10 mouse cellular contexts compared by ENCODE assay signal in the genomic region with DNA sequence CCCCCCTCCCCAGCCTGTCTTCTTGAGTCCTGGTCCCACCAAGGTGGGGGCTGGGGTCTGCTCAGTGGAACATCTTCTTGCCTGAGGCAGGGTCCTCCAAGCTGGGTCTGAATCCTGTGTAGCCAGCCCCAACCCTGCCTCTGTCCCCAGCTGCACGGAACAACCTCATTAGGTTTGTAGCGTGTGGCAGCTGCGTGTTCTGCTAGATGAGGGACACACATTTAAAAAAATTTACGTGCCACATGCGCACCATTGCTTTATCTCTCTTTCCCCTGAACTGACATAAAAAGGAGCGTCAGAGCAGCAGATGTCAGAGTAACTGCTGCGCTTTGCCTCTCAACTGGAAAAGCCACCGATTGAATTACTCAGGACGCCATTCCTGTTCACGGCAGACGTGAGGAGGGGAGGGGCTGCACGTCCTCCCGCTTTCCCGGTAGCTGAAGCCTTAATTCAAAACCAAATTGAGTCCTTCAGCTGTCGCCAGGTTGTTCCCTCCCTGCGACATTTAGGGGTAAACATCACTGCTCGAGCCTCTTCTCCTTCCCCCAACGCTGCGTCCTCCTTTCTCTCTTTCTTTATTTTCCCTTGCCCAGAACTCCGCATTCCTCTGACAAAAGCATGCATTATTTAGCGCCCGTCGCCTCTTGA.
DNase-seq lines count a peak whose midpoint lies in the region; ATAC-seq and TF ChIP-seq lines count a peak whose summit lies in the region.
"Had no signal": no experiment of that assay in that cellular context is flagged by ENCODE, and none has a peak within 500 bp of the region (broad histone marks: within the 10 kb centered on the region; RNA-seq: fewer than 3 reads in every experiment).

No protein-coding gene starts in this region.

- WGBS in heart, embryonic 15.5 days = 11% methylated on average over 23 of the region's 23 CpGs
- WGBS in hindbrain, embryonic 15.5 days = 3% methylated on average over 23 of the region's 23 CpGs
- WGBS in lung, adult 2 months = 30% methylated on average over 23 of the region's 23 CpGs

- H3K27me3 ChIP-seq in heart, embryonic 15.5 days = peaks cover 13% of the 10 kb centered on the region
- H3K27me3 ChIP-seq in hindbrain, embryonic 15.5 days = no peaks in the 10 kb centered on the region; the same call in 1 of the 2 replicates

- no peaks in the 10 kb centered on the region for H3K36me3 ChIP-seq in heart, embryonic 15.5 days
- no peaks in the 10 kb centered on the region for H3K36me3 ChIP-seq in hindbrain, embryonic 15.5 days

- peak overlapping the region; percentile 7; the same call in 1 of the 2 replicates for H3K9ac ChIP-seq in heart, embryonic 15.5 days
- 0 out of 2 replicates have a peak overlapping the region, but pooled peaks have one; percentile 17 for H3K9ac ChIP-seq in hindbrain, embryonic 15.5 days

- peak overlapping the region; percentile 23 for H3K4me3 ChIP-seq in heart, embryonic 15.5 days
- peak overlapping the region; percentile 8 for H3K4me3 ChIP-seq in cortical plate, adult 2 months (ENCODE audit: insufficient read depth, low read length)
- H3K4me3 ChIP-seq in hindbrain, embryonic 15.5 days = peak overlapping the region; percentile 25
- H3K4me3 ChIP-seq in lung, adult 2 months (replicated peaks; ENCODE audit: extremely low read depth, low read depth, low read length) = no peak overlapping the region

- H3K4me1 ChIP-seq in heart, embryonic 15.5 days (replicated peaks) = peaks cover 18% of the 10 kb centered on the region
- peaks cover 2% of the 10 kb centered on the region; the same call in 1 of the 2 replicates for H3K4me1 ChIP-seq in cortical plate, adult 2 months (ENCODE audit: control insufficient read depth, insufficient read depth, low read length)
- peaks cover 56% of the 10 kb centered on the region for H3K4me1 ChIP-seq in hindbrain, embryonic 15.5 days (replicated peaks)
- no peaks in the 10 kb centered on the region; the same call in 1 of the 2 replicates for H3K4me1 ChIP-seq in lung, adult 2 months (ENCODE audit: control insufficient read depth, insufficient read depth, low read length)

- no peak for DNase-seq in heart, adult 9 months (ENCODE audit: low spot score in 2 of 2)
- DNase-seq in neural tube, embryonic 10.5 days (ENCODE audit: extremely low spot score, low spot score) = peak; percentile 40
- no peak for DNase-seq in spleen, adult 12 weeks (ENCODE audit: low spot score)
- no peak for DNase-seq in spleen, adult 18-20 months
- DNase-seq in lung, adult 2 months = no peak
- DNase-seq: cerebellum, postnatal 36 days had no signal

- no peak for TF ChIP-seq CTCF in cortical plate, adult 2 months (IDR thresholded peaks at IDR 0.05; ENCODE audit: extremely low read depth, insufficient read depth, low read length)
- TF ChIP-seq CTCF in lung, adult 2 months (IDR thresholded peaks at IDR 0.05; ENCODE audit: insufficient read depth, low read length) = no peak

- H3K27ac ChIP-seq in heart, embryonic 15.5 days = no peak overlapping the region
- no peak overlapping the region for H3K27ac ChIP-seq in cortical plate, adult 2 months (ENCODE audit: insufficient read depth, low read length)
- peak overlapping the region; percentile 7; the same call in 1 of the 2 replicates for H3K27ac ChIP-seq in hindbrain, embryonic 15.5 days (replicated peaks)

- TF ChIP-seq POLR2A in cortical plate, adult 2 months (IDR thresholded peaks at IDR 0.05; ENCODE audit: extremely low read depth, insufficient read depth, low read length) = no peak
- TF ChIP-seq POLR2A in lung, adult 2 months (IDR thresholded peaks at IDR 0.05; ENCODE audit: borderline replicate concordance, extremely low read depth, low read depth, low read length) = no peak

- peak overlapping the region; percentile 54 for H3K4me2 ChIP-seq in heart, embryonic 15.5 days
- peak overlapping the region; percentile 53 for H3K4me2 ChIP-seq in hindbrain, embryonic 15.5 days

- no peaks in the 10 kb centered on the region for H3K9me3 ChIP-seq in heart, embryonic 15.5 days (replicated peaks)
- H3K9me3 ChIP-seq in hindbrain, embryonic 15.5 days = no peaks in the 10 kb centered on the region

- no peak for ATAC-seq in heart, embryonic 15.5 days (replicated peaks; ENCODE audit: insufficient number of reproducible peaks, insufficient read depth, low FRiP score, low read depth)
- no peak for ATAC-seq in hindbrain, embryonic 15.5 days (ENCODE audit: low FRiP score, low read depth)
- ATAC-seq: CD4-positive, CD25-positive, alpha-beta regulatory T cell, adult 4 months had no signal
